Mouse (Mus musculus): ENCODE data around the gene Lyar.

DNA sequence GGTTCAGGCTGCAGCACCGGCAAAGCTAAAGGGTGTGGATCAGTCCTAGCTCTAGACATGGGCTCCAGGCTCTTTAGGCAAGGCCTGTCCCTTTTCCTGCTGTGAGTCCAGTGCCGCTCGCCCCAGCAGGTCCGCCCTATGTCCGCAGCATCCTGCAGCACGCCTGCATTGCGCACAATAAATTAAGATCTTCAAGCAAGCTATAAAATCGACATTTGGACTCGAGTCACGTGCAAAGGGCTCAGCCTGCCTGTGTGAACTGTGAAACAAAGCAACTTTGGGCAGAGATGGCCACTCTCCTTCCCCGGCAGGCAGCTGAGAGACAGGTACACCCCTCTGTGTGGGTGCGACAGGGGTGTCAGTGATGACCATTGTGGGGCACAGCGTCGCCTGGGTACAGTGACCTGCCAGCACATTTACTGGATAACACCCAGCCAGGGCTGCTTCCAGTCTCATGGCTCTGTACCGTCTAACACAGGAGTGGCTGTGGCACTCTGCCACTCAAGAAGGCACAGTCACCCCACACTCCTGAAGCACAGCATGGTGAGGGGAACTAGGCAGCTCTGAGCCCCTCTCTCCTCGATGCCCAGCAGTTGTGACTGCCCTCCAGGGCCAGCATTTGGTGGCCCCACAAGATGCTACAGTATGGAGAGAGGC is 45.9 kb upstream of the Lyar start:
- TF ChIP-seq CTCF (IDR thresholded peaks at IDR 0.05) (no peak), EP300 (IDR thresholded peaks at IDR 0.05) (no peak)

Measured in lung, postnatal 0 days (tissue).